9 mouse cellular contexts compared by ENCODE assay signal in genomic region chr1:182020831-182021460, GRCm38 (mm10). TPM values are rescaled to one million over a fixed set of nuclear protein-coding genes. Genes with fewer than 3 reads are reported as not detected.
DNase-seq lines count a peak whose midpoint lies in the region; ATAC-seq and TF ChIP-seq lines count a peak whose summit lies in the region.
"Had no signal": no experiment of that assay in that cellular context is flagged by ENCODE, and none has a peak within 500 bp of the region (broad histone marks: within the 10 kb centered on the region; RNA-seq: fewer than 3 reads in every experiment).

No protein-coding gene starts in this region.

- 39% methylated on average over 11 of the region's 11 CpGs for WGBS in liver, embryonic 11.5 days
- WGBS in hindbrain, embryonic 10.5 days = 20% methylated on average over 11 of the region's 11 CpGs
- 27% methylated on average over 11 of the region's 11 CpGs for WGBS in limb, embryonic 11.5 days
- 31% methylated on average over 11 of the region's 11 CpGs for WGBS in stomach, embryonic 14.5 days

- no peaks in the 10 kb centered on the region for H3K36me3 ChIP-seq in liver, embryonic 11.5 days (ENCODE audit: control insufficient read depth, insufficient read depth, low read length)
- peaks cover 2% of the 10 kb centered on the region for H3K36me3 ChIP-seq in hindbrain, embryonic 10.5 days
- no peaks in the 10 kb centered on the region for H3K36me3 ChIP-seq in limb, embryonic 11.5 days (ENCODE audit: control insufficient read depth, insufficient read depth, low read length)
- no peaks in the 10 kb centered on the region for H3K36me3 ChIP-seq in stomach, embryonic 14.5 days (ENCODE audit: control insufficient read depth, insufficient read depth, low read length)

- H3K9me3 ChIP-seq in liver, embryonic 11.5 days (ENCODE audit: control insufficient read depth, low read length) = no peaks in the 10 kb centered on the region
- no peaks in the 10 kb centered on the region for H3K9me3 ChIP-seq in hindbrain, embryonic 10.5 days
- no peaks in the 10 kb centered on the region for H3K9me3 ChIP-seq in limb, embryonic 11.5 days (ENCODE audit: control insufficient read depth, low read length)
- H3K9me3 ChIP-seq in stomach, embryonic 14.5 days (ENCODE audit: control insufficient read depth, low read depth, low read length) = no peaks in the 10 kb centered on the region

- H3K27me3 ChIP-seq in liver, embryonic 11.5 days (replicated peaks; ENCODE audit: control insufficient read depth, insufficient read depth, low read length) = peaks cover 44% of the 10 kb centered on the region
- 0 out of 2 replicates have a peak, but pooled peaks cover 5% of the 10 kb centered on the region for H3K27me3 ChIP-seq in hindbrain, embryonic 10.5 days (ENCODE audit: insufficient read depth, poor library complexity, severe bottlenecking)
- no peaks in the 10 kb centered on the region for H3K27me3 ChIP-seq in limb, embryonic 11.5 days (ENCODE audit: control insufficient read depth, insufficient read depth, low read length)
- no peaks in the 10 kb centered on the region for H3K27me3 ChIP-seq in stomach, embryonic 14.5 days (ENCODE audit: control insufficient read depth, insufficient read depth, low read length)

- no peak overlapping the region for H3K9ac ChIP-seq in liver, embryonic 11.5 days (ENCODE audit: low read depth, low read length)
- H3K9ac ChIP-seq in limb, embryonic 11.5 days (ENCODE audit: low read length) = peak overlapping the region; percentile 96
- peak overlapping the region; percentile 95 for H3K9ac ChIP-seq in stomach, embryonic 14.5 days (replicated peaks; ENCODE audit: low read depth, low read length)

- no peak for TF ChIP-seq POLR2A in cortical plate, adult 2 months (IDR thresholded peaks at IDR 0.05; ENCODE audit: extremely low read depth, insufficient read depth, low read length)

- H3K27ac ChIP-seq in liver, embryonic 11.5 days (ENCODE audit: low read depth, low read length) = no peak overlapping the region
- peak overlapping the region; percentile 78 for H3K27ac ChIP-seq in cortical plate, adult 2 months (ENCODE audit: insufficient read depth, low read length)
- H3K27ac ChIP-seq in hindbrain, embryonic 10.5 days = peak overlapping the region; percentile 99
- H3K27ac ChIP-seq in limb, embryonic 11.5 days (replicated peaks; ENCODE audit: low read depth, low read length) = no peak overlapping the region
- H3K27ac ChIP-seq in stomach, embryonic 14.5 days (ENCODE audit: low read length) = peak overlapping the region; percentile 92; the same call in 1 of the 2 replicates
- H3K27ac ChIP-seq: macrophage had no signal

- no peak for TF ChIP-seq CTCF in cortical plate, adult 2 months (IDR thresholded peaks at IDR 0.05; ENCODE audit: extremely low read depth, insufficient read depth, low read length)

- no peak for ATAC-seq in liver, embryonic 11.5 days (replicated peaks; ENCODE audit: low FRiP score)
- no peak for ATAC-seq in limb, embryonic 11.5 days (ENCODE audit: insufficient number of reproducible peaks, low FRiP score, low TSS enrichment, low read depth)
- ATAC-seq in stomach, embryonic 14.5 days (ENCODE audit: insufficient number of reproducible peaks, insufficient read depth, low FRiP score, low read depth) = no peak

- no peak for DNase-seq in liver, embryonic 11.5 days (ENCODE audit: low spot score)
- DNase-seq in liver = no peak
- peak; percentile 18 for DNase-seq in hindbrain, embryonic 10.5 days (ENCODE audit: low spot score)
- DNase-seq in limb, embryonic 11.5 days (ENCODE audit: low spot score) = peak; percentile 35
- DNase-seq in frontal cortex, adult 2 months (ENCODE audit: extremely low spot score in 1 of 2, low spot score in 1 of 2) = no peak
- no peak for DNase-seq in adrenal gland, postnatal 25 days

- peak overlapping the region; percentile 79 for H3K4me3 ChIP-seq in liver, embryonic 11.5 days (ENCODE audit: low read depth, low read length)
- peak overlapping the region; percentile 100; the same call in 1 of the 2 replicates for H3K4me3 ChIP-seq in cortical plate, adult 2 months (ENCODE audit: insufficient read depth, low read length)
- H3K4me3 ChIP-seq in hindbrain, embryonic 10.5 days = peak overlapping the region; percentile 73
- H3K4me3 ChIP-seq in limb, embryonic 11.5 days (ENCODE audit: low read depth, low read length) = peak overlapping the region; percentile 64
- peak overlapping the region; percentile 71 for H3K4me3 ChIP-seq in stomach, embryonic 14.5 days (ENCODE audit: low read depth, low read length)

- peak overlapping the region; percentile 86 for H3K4me2 ChIP-seq in liver, embryonic 11.5 days
- H3K4me2 ChIP-seq in limb, embryonic 11.5 days (ENCODE audit: low read depth, severe bottlenecking) = peak overlapping the region; percentile 73
- H3K4me2 ChIP-seq in stomach, embryonic 14.5 days (replicated peaks; ENCODE audit: low read depth, low read length) = peak overlapping the region; percentile 62

- H3K4me1 ChIP-seq in liver, embryonic 11.5 days (replicated peaks; ENCODE audit: control insufficient read depth, insufficient read depth, low read length) = no peaks in the 10 kb centered on the region
- H3K4me1 ChIP-seq in cortical plate, adult 2 months (ENCODE audit: control insufficient read depth, insufficient read depth, low read length) = no peaks in the 10 kb centered on the region
- H3K4me1 ChIP-seq in hindbrain, embryonic 10.5 days (replicated peaks) = peaks cover 28% of the 10 kb centered on the region
- no peaks in the 10 kb centered on the region for H3K4me1 ChIP-seq in limb, embryonic 11.5 days (ENCODE audit: control insufficient read depth, insufficient read depth, low read length)
- H3K4me1 ChIP-seq in stomach, embryonic 14.5 days (ENCODE audit: control insufficient read depth, insufficient read depth, low read length) = no peaks in the 10 kb centered on the region

RNA-seq across cellular contexts. Expression of gene Enah, which starts 1.2 kb away (rescaled TPM):
- 6.4 and 7.6 TPM in 2 replicates for polyA plus RNA-seq in liver, embryonic 11.5 days (2014; fragmentation: Nextera tagmentation; extraction: Ambion mirVana)
- 52.6 and 59.6 TPM in 2 replicates for polyA plus RNA-seq in cortical plate, adult 2 months (2012; rRNA removed)
- 24.4 and 29.0 TPM in 2 replicates for polyA plus RNA-seq in hindbrain, embryonic 10.5 days (2016; fragmentation: Nextera tagmentation; extraction: Ambion mirVana)
- 28.5 and 29.5 TPM in 2 replicates for polyA plus RNA-seq in limb, embryonic 11.5 days (2014; fragmentation: Nextera tagmentation; extraction: Ambion mirVana)
- polyA plus RNA-seq in stomach, embryonic 14.5 days (2014; fragmentation: Nextera tagmentation; extraction: Ambion mirVana) = 34.6 and 39.2 TPM in 2 replicates
- polyA plus RNA-seq in frontal cortex, adult 2 months (2012; rRNA removed) = 66.8 and 68.7 TPM in 2 replicates
- 61.0 and 64.8 TPM in 2 replicates for total RNA-seq in adrenal gland, postnatal 25 days (2021)

Comparison
In these comparisons a context has a peak if more than half of its experiments do, and no peak if none do; other contexts are left out.
1. DNase-seq: peak in hindbrain, embryonic 10.5 days (single experiment) and limb, embryonic 11.5 days (single experiment); none in liver, embryonic 11.5 days (single experiment), liver (single experiment), frontal cortex, adult 2 months (0 of 2) and adrenal gland, postnatal 25 days (single experiment).
2. H3K27ac ChIP-seq: peak in cortical plate, adult 2 months (single experiment), hindbrain, embryonic 10.5 days (single experiment) and stomach, embryonic 14.5 days (single experiment); none in liver, embryonic 11.5 days (single experiment) and limb, embryonic 11.5 days (single experiment).
3. Peak in every context shown above with its lines, with median percentiles within 50 percentile points of each other: H3K4me2 ChIP-seq and H3K4me3 ChIP-seq.